Mouse (Mus musculus): ENCODE results near the gene Iqcd. TPM values are rescaled to one million over a fixed set of nuclear protein-coding genes. Genes with fewer than 3 reads are reported as not detected.

The Iqcd gene
- polyA plus RNA-seq, 1 experiment from 2014 or later = 1.1 TPM

DNA sequence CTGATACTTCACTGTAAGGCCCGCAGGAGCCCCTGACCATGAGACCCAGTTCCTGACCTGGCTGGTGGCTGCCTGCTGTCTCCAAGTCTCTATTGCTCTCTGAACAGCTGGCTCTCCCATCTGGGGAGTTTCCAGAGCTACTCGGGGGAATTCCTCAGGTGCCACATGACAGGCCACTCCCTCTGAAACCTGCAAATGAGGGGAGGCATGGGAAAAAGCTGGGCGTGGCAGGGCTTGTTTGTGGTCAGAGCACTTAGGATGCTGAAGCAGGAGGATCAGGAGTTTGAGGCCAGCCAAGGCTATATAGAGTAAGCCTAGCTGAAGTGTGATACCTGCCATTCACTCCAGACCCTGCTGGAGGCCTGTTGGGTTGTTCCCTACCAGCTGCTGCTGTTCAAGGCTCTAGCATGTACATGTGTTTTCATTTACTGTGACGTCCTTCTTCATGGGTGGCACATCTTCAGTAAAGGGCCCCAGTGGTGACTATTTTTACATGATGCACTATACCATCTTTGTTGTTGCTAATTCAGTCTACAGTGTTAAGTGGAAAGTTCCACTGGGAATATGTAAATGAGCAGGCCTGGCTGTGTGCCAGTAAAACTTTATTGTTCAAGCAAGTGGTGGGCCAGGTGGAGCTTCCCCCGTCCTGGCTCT lies 33.5 kb downstream of the Iqcd start:
- Histone ChIP-seq H3K9me3 (replicated peaks) (no peaks in the 10 kb centered on the region), H3K36me3 (ENCODE audit: poor library complexity, severe bottlenecking) (peaks cover 100% of the 10 kb centered on the region), H3K9ac (no peak overlapping the region), H3K4me3 (no peak overlapping the region), H3K4me1 (no peaks in the 10 kb centered on the region), H3K27ac (no peak overlapping the region), H3K4me2 (no peak overlapping the region), H3K27me3 (no peaks in the 10 kb centered on the region)
- 71% methylated on average over 5 of the region's 5 CpGs for WGBS
- ATAC-seq = no peak

DNA sequence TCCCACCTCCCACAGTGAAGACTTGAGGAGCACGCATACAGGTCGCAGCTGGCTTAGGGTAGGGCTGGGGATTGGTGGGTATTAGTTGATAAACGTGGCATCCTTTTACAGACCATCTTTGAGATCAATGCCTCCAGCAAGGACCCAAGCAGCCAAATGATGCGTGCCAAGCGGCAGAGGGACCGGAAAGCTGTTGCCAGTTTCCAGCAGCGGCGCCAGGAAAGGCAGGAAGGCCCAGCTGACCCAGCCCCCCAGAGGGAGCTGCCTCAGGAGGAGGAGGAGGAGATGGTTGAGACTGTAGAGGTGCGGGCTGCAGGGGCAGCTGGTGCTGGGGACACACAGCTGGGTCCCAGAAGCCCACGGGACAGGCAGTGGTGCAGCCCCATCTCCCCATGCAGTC lies 35.6 kb downstream of the Iqcd start:
- H3K9ac ChIP-seq = no peak overlapping the region
- H3K27me3 ChIP-seq = no peaks in the 10 kb centered on the region
- 94% methylated on average over 10 of the region's 10 CpGs for WGBS
- H3K4me3 ChIP-seq = no peak overlapping the region
- no peak overlapping the region for H3K4me2 ChIP-seq
- H3K36me3 ChIP-seq (ENCODE audit: poor library complexity, severe bottlenecking) = peaks cover 89% of the 10 kb centered on the region
- no peaks in the 10 kb centered on the region for H3K4me1 ChIP-seq
- no peak for ATAC-seq
- H3K27ac ChIP-seq = no peak overlapping the region
- no peaks in the 10 kb centered on the region for H3K9me3 ChIP-seq (replicated peaks)

DNA sequence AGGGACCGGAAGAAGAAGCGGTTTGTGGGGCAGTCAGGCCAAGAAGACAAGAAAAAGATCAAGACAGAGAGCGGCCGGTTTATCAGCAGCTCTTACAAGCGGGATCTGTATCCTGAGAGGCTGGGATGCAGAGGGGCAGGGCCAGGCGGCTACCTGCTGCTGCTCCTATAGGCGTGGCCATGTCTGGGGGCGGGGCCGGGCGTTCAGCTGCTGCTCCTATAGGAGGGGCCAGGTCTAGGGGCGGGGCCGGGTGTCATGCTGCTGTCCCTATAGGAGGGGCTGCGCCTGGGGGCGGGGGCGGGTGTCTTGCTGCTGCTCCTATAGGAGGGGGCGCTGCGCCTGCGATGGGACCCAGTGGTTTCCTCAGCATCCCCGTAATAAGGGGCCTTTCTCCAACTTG lies 37.6 kb downstream of the Iqcd start:
- WGBS = 20% methylated on average over 19 of the region's 19 CpGs
- H3K36me3 ChIP-seq (ENCODE audit: poor library complexity, severe bottlenecking) = peaks cover 70% of the 10 kb centered on the region
- no peak for ATAC-seq

DNA sequence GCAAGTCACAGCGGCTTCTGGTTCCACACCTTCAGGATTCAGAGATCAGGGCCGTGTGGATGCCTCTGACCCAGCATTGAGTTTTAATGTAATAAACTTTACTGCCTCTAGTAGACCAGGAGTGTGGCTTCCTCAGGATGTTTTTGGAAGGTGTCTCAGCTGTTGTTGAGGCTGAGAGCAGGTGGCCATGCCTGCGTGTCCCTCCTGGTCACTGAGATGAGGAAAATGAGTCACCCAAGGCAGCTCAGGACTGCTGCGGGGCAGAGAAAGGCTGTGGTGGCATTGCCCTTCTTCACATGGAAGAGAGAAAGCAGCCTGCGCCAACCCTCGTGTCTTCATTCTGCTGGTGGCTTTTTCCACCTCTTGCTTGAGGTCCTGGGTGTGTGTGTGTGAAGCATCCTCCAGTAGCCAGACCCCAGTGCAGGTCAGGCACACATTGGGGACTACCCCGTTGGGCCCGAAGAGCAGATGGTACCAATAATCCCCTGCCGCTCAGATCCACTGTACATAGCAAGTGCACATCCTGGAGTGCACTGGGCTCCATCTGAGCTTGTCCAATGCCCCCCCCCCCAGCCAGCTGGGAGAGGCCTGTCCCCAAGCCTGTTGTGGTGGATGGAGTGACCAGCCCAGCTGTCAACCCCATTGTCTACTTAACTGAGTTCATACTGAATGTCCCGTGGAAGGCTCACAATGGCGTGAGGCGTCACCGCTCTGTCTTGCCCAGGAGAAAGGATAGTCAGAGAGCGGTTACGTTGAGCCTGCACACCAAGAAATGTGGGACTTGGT lies 38.9 kb downstream of the Iqcd start:
- WGBS = 92% methylated on average over 15 of the region's 15 CpGs
- no peak for ATAC-seq

More for the DNA sequence above, 37.6 kb downstream of the Iqcd start:
- H3K27ac ChIP-seq = no peak overlapping the region
- no peaks in the 10 kb centered on the region for H3K9me3 ChIP-seq (replicated peaks)
- H3K27me3 ChIP-seq = peaks cover 3% of the 10 kb centered on the region
- H3K4me3 ChIP-seq = no peak overlapping the region
- H3K4me1 ChIP-seq = peaks cover 4% of the 10 kb centered on the region; the same call in 1 of the 2 replicates
- no peak overlapping the region for H3K4me2 ChIP-seq
- H3K9ac ChIP-seq = no peak overlapping the region

GRCm38 (mm10) chr5:120628624-120629023 lies 39.8 kb downstream of the Iqcd start:
- no peak overlapping the region for H3K27ac ChIP-seq
- no peak overlapping the region for H3K9ac ChIP-seq
- peaks cover 4% of the 10 kb centered on the region; the same call in 1 of the 2 replicates for H3K4me1 ChIP-seq
- H3K4me3 ChIP-seq = no peak overlapping the region
- H3K9me3 ChIP-seq (replicated peaks) = no peaks in the 10 kb centered on the region
- peaks cover 47% of the 10 kb centered on the region for H3K36me3 ChIP-seq (ENCODE audit: poor library complexity, severe bottlenecking)
- H3K4me2 ChIP-seq = no peak overlapping the region
- no peak for ATAC-seq
- 67% methylated on average over 7 of the region's 7 CpGs for WGBS
- peaks cover 6% of the 10 kb centered on the region for H3K27me3 ChIP-seq

More for the DNA sequence above, 38.9 kb downstream of the Iqcd start:
- Histone ChIP-seq H3K4me2 (no peak overlapping the region), H3K4me1 (peaks cover 4% of the 10 kb centered on the region; the same call in 1 of the 2 replicates), H3K4me3 (no peak overlapping the region), H3K27me3 (peaks cover 6% of the 10 kb centered on the region), H3K9me3 (replicated peaks) (no peaks in the 10 kb centered on the region), H3K36me3 (ENCODE audit: poor library complexity, severe bottlenecking) (peaks cover 56% of the 10 kb centered on the region), H3K27ac (no peak overlapping the region), H3K9ac (no peak overlapping the region)

- Histone ChIP-seq H3K27ac (no peak overlapping the region), H3K4me2 (peak overlapping the region; percentile 45), H3K4me1 (peaks cover 4% of the 10 kb centered on the region; the same call in 1 of the 2 replicates), H3K9ac (peak overlapping the region; percentile 14; the same call in 1 of the 2 replicates), H3K9me3 (replicated peaks) (no peaks in the 10 kb centered on the region), H3K4me3 (peak overlapping the region; percentile 19; the same call in 1 of the 2 replicates), H3K27me3 (peaks cover 6% of the 10 kb centered on the region), H3K36me3 (ENCODE audit: poor library complexity, severe bottlenecking) (peaks cover 22% of the 10 kb centered on the region)
- ATAC-seq = no peak
- 9% methylated on average over 29 of the region's 29 CpGs for WGBS
Measured at GRCm38 (mm10) chr5:120631128-120631527, 42.3 kb downstream of the Iqcd start.

GRCm38 (mm10) chr5:120631892-120632291 lies 43.1 kb downstream of the Iqcd start:
- 89% methylated on average over 5 of the region's 5 CpGs for WGBS
- no peaks in the 10 kb centered on the region for H3K9me3 ChIP-seq (replicated peaks)
- H3K27me3 ChIP-seq = peaks cover 6% of the 10 kb centered on the region
- no peak overlapping the region for H3K4me3 ChIP-seq
- H3K36me3 ChIP-seq (ENCODE audit: poor library complexity, severe bottlenecking) = peaks cover 15% of the 10 kb centered on the region
- H3K9ac ChIP-seq = no peak overlapping the region
- peaks cover 4% of the 10 kb centered on the region; the same call in 1 of the 2 replicates for H3K4me1 ChIP-seq
- no peak overlapping the region for H3K4me2 ChIP-seq
- ATAC-seq = no peak
- H3K27ac ChIP-seq = no peak overlapping the region

DNA sequence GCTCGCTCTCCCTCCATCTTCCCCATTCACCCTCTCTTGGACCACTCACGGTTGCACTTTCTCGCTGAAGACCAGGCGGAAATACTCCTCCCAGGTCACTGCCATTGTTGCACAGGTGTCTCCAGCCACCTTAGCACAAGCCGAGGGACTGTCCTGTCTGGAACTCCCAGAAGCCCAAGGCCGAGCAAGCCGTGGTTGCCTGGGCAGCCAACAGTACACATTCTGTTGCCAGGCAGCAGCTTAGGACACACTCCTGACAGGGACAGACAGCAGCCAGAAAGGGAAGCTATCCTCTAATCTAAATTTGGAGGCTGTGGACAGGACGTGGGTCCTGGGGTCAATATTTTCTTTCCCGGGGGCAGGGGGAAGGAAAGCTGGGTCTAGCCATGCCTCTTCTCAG lies 45.3 kb downstream of the Iqcd start, which contains the start of gene Cfap73:
TSS of gene Cfap73 (minus strand) at position 105 of the 400 bp plus-strand sequence.
- no peak within 1 kb of the TSS for H3K27ac ChIP-seq
- peaks cover 6% of the 10 kb centered on the region for H3K27me3 ChIP-seq
- no peaks in the 10 kb centered on the region for H3K36me3 ChIP-seq (ENCODE audit: poor library complexity, severe bottlenecking)
- WGBS = 62% methylated on average over 9 of the region's 9 CpGs
- H3K4me2 ChIP-seq = no peak within 1 kb of the TSS
- ATAC-seq = no peak
- no peak within 1 kb of the TSS for H3K4me3 ChIP-seq
- peaks cover 4% of the 10 kb centered on the region; the same call in 1 of the 2 replicates for H3K4me1 ChIP-seq
- H3K9me3 ChIP-seq (replicated peaks) = no peaks in the 10 kb centered on the region
- no peak within 1 kb of the TSS for H3K9ac ChIP-seq

GRCm38 (mm10) chr5:120634860-120635259 lies 46.0 kb downstream of the Iqcd start:
- no peak overlapping the region for H3K4me3 ChIP-seq
- peaks cover 4% of the 10 kb centered on the region; the same call in 1 of the 2 replicates for H3K4me1 ChIP-seq
- H3K9me3 ChIP-seq (replicated peaks) = no peaks in the 10 kb centered on the region
- H3K36me3 ChIP-seq (ENCODE audit: poor library complexity, severe bottlenecking) = no peaks in the 10 kb centered on the region
- ATAC-seq = no peak
- 62% methylated on average over 5 of the region's 5 CpGs for WGBS
- H3K9ac ChIP-seq = no peak overlapping the region
- no peak overlapping the region for H3K4me2 ChIP-seq
- peaks cover 6% of the 10 kb centered on the region for H3K27me3 ChIP-seq
- H3K27ac ChIP-seq = no peak overlapping the region

DNA sequence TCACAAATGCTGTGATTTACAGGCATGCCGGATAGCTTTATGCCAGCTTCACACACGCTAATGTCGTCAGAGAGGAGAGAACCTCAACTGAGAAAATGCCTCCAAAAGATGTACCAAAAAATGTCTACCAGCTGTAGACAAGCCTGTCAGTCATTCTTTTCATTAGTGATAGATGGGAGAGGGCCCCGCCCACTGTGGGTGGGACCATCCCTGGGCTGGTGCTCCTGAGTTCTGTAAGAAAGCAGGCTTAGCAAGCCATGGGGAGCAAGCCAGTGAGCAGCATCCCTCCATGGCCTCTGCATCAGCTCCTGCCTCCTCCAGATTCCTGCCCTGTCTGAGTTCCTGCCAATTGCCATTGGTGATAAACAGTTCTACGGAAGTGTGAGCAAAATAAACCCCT lies 46.8 kb downstream of the Iqcd start:
- H3K27ac ChIP-seq = no peak overlapping the region
- H3K4me3 ChIP-seq = no peak overlapping the region
- peaks cover 4% of the 10 kb centered on the region; the same call in 1 of the 2 replicates for H3K4me1 ChIP-seq
- H3K9me3 ChIP-seq (replicated peaks) = no peaks in the 10 kb centered on the region
- H3K36me3 ChIP-seq (ENCODE audit: poor library complexity, severe bottlenecking) = no peaks in the 10 kb centered on the region
- no peak overlapping the region for H3K4me2 ChIP-seq
- peaks cover 6% of the 10 kb centered on the region; the same call in 1 of the 2 replicates for H3K27me3 ChIP-seq
- ATAC-seq = no peak
- WGBS = 90% methylated on average over 5 of the region's 5 CpGs
- no peak overlapping the region for H3K9ac ChIP-seq

GRCm38 (mm10) chr5:120640094-120640493 lies 51.3 kb downstream of the Iqcd start:
- no peak for ATAC-seq
- Histone ChIP-seq H3K9ac (no peak overlapping the region), H3K4me1 (peaks cover 4% of the 10 kb centered on the region; the same call in 1 of the 2 replicates), H3K9me3 (replicated peaks) (no peaks in the 10 kb centered on the region), H3K27me3 (no peaks in the 10 kb centered on the region), H3K27ac (no peak overlapping the region), H3K4me3 (no peak overlapping the region), H3K4me2 (no peak overlapping the region), H3K36me3 (ENCODE audit: poor library complexity, severe bottlenecking) (no peaks in the 10 kb centered on the region)
- WGBS = 91% methylated on average over 7 of the region's 7 CpGs

DNA sequence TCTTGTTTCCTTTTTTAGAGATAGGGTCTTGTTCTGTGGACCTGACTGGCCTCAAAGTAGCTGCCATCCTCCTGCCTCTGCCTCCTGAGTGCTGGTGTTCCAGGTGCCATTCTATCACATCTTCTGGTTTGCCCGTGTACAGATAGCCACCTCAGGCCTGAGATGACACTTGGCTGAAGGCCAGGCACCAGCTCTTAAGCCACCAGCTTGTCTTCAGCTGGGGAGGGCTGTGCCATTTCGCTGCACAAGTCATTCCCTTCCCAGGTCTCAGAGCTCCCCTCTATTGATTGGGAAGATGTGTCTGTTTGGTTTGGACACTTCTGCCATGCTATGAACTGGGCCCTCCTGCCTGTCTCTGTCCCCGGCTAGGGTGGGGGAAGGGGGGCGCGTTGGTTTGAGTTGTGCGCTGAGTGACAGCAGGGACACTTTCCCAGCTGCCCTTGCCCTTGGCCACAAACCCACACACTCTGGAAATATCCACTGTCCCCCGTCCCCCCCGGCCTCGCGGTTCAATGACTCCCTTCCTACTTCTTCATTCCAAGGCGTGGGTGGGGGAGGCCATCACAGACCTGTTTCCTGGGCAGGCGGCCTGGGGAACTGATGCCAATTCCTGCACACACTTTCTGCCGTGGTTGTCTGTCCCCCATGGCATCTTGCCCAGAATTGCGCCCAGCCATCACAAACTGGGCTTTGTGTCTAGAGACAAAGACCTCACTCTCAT lies 54.7 kb downstream of the Iqcd start:
- peaks cover 6% of the 10 kb centered on the region for H3K4me1 ChIP-seq
- no peak overlapping the region for H3K4me2 ChIP-seq
- no peaks in the 10 kb centered on the region for H3K36me3 ChIP-seq (ENCODE audit: poor library complexity, severe bottlenecking)
- H3K27ac ChIP-seq = no peak overlapping the region
- ATAC-seq = no peak
- no peak overlapping the region for H3K4me3 ChIP-seq
- WGBS = 66% methylated on average over 14 of the region's 14 CpGs
- H3K9ac ChIP-seq = no peak overlapping the region
- peaks cover 19% of the 10 kb centered on the region for H3K27me3 ChIP-seq
- H3K9me3 ChIP-seq (replicated peaks) = no peaks in the 10 kb centered on the region
